Mouse (Mus musculus) left cerebral cortex, postnatal 4 days (tissue): ENCODE measurements around the gene Hmgb4. TPM values are rescaled to one million over a fixed set of nuclear protein-coding genes. Genes with fewer than 3 reads are reported as not detected.

Experiments
- DNase-seq: peaks from one replicate; pipeline ENCODE4 v3.0.0-alpha.2; 2022
- intact Hi-C: fragments of 180-260 bp; cut with DNase I; formaldehyde crosslinking; loops from one replicate; pipeline ENCODE4 v1.15.1; 2025
- total RNA-seq, 2 experiments: library from RNA; stranded (reverse); gene quantifications; 2 replicates each; pipeline ENCODE4 v1.2.3; 2021

The Hmgb4 gene
- total RNA-seq, 2 experiments from 2014 or later = not detected

DNA sequence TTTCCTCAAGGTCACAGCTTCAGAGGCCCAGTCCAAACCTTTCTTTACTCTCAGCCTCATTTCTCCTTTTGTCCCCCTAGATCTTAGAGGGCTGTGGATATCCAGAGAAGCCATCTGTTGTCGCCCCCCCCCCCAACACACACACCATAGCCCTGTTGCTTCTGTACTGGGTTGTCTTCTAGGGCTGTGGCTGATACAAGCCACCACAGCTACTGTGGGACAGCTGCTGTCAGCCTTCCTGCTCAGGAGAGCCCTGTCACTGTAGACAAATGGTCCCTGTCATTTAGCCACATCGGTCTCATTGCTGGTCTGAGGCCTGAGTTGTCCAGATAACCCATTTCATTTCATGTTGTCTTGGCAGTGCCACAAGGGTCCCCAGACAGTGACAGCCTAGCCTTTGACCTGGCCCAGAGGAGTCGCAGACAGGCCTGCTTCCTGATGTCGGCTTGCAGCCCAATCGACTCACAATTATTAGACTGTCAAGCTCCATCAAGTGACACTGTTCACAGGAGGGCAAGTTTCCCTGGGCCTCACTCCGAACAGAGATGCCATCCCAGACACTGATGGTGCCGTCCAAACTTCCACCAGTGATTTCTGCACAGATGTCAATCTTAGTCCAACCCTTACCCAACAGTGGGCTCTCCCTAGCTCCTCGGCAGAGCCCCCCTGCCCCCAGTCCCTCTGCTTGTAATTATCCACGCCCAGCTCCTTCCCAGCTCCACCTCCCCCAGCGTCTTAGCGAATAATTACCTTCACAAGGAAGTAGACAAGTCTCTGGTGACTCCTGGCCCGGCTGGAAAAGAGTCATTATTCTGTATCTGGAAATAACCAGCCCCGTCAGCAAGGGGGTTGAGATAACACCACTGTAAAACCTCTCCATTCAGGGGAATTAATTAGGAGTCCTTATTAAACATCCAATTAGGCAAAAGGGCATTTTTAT lies 33.1 kb downstream of the Hmgb4 start:
- DNase-seq = no peak
- intact Hi-C loops = no loop called here

DNA sequence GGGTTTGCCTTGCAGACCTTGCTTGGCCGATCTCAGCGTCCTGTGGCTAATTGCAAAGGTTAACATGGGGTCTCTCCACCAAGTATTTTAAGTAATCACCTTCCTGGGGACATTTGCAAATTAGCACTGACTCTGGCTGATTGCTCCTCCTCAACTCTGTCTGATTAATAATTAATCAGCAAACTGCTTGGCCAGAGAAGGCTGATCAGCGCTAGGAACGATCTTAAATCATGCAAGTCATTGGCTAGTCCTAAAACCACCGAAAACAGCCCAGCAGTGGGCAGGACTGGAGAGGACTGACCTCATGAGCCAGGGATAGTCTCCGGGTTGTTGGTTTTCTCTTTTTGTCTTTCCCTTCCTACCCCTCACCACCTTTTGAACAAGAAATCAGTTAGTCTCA lies 36.3 kb downstream of the Hmgb4 start:
- intact Hi-C loops = no loop called here
- DNase-seq = no peak

DNA sequence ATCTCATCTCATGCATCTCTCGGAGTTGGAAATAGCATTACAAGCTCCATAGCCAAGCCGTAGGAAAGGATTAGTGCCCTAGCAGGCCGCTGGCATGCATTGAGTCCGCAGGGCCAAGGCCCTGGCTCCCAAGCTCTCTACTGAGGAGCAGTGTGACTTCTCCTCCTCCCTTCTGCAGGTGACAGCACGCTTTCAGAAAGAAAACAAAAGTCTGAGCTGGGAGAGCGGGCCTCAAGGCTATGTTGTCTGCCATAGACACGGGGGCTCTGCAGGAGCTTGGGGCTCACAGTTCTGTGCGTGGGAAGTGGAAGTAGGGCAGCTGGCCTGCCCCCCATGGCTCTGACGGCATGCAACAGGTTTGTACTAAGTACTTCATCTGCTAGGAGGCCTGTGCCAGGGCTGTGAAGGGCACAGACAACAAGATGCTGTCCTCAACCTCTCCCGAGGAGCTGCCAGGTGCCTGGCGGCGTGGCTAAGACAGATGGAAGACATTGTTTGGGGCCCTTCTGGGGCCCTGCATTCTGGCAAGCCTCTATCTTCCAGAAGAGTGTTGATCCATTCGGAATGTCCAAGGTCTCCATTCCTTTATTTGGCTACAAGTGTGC lies 42.7 kb downstream of the Hmgb4 start:
- peak; percentile 87 for DNase-seq
- intact Hi-C loops = no loop called here
